ENCODE assay signal across 8 mouse cellular contexts in genomic region chr3:152259409-152259808, GRCm38 (mm10). TPM values are rescaled to one million over a fixed set of nuclear protein-coding genes. Genes with fewer than 3 reads are reported as not detected.
DNase-seq lines count a peak whose midpoint lies in the region; ATAC-seq lines count a peak whose summit lies in the region.
"Not testable (repeated sequence)": the region's sequence is repeated elsewhere in the genome, so short reads cannot be mapped to it uniquely, and the experiment has no call there.

No protein-coding gene starts in this region.

- H3K4me1 ChIP-seq in hindbrain, embryonic 10.5 days (replicated peaks), result peaks cover 21% of the 10 kb centered on the region
- peaks cover 14% of the 10 kb centered on the region for H3K4me1 ChIP-seq in lung, embryonic 16.5 days (replicated peaks; ENCODE audit: control insufficient read depth, insufficient read depth, low read length)

- ATAC-seq in lung, embryonic 16.5 days (ENCODE audit: low read depth), result peak; percentile 60

- H3K27ac ChIP-seq in hindbrain, embryonic 10.5 days; lung, embryonic 16.5 days (ENCODE audit: low read length): not testable (repeated sequence)

- not testable (repeated sequence) for H3K9me3 ChIP-seq in hindbrain, embryonic 10.5 days; lung, embryonic 16.5 days (ENCODE audit: control insufficient read depth, low read length)

- not testable (repeated sequence) for H3K4me2 ChIP-seq in lung, embryonic 16.5 days (ENCODE audit: low read depth, low read length)

- peak; percentile 75 for DNase-seq in MN1 (ENCODE audit: low spot score)
- peak; percentile 48 for DNase-seq in cerebellum, adult 8-10 months
- DNase-seq in frontal cortex, postnatal 10 days (ENCODE audit: low spot score in 2 of 2), result peak; percentile 35 to 67
- DNase-seq in hindbrain, embryonic 10.5 days (ENCODE audit: low spot score), result peak; percentile 84
- DNase-seq in layer of hippocampus, adult 8-10 months (ENCODE audit: low spot score in 2 of 2), result peak; percentile 40 to 82
- DNase-seq in retina, embryonic 14.5 days (ENCODE audit: low spot score), result peak; percentile 88
- peak; percentile 49 to 59 for DNase-seq in thymus, postnatal 36 days

- H3K36me3 ChIP-seq in hindbrain, embryonic 10.5 days; lung, embryonic 16.5 days (ENCODE audit: control insufficient read depth, insufficient read depth, low read length): not testable (repeated sequence)

- not testable (repeated sequence) for H3K4me3 ChIP-seq in hindbrain, embryonic 10.5 days; lung, embryonic 16.5 days (ENCODE audit: low read length)

- H3K9ac ChIP-seq in lung, embryonic 16.5 days (ENCODE audit: low read length), result not testable (repeated sequence)

- WGBS in hindbrain, embryonic 10.5 days, result 46% methylated on average over 9 of the region's 9 CpGs
- 25% methylated on average over 8 of the region's 9 CpGs for WGBS in lung, embryonic 16.5 days

- peaks cover 36% of the 10 kb centered on the region for H3K27me3 ChIP-seq in hindbrain, embryonic 10.5 days (ENCODE audit: insufficient read depth, poor library complexity, severe bottlenecking)
- H3K27me3 ChIP-seq in lung, embryonic 16.5 days (ENCODE audit: control insufficient read depth, insufficient read depth, low read depth, low read length), result not testable (repeated sequence)

RNA-seq across cellular contexts. Expression of gene Nexn, which starts 6.7 kb away (rescaled TPM):
- 2.8 and 5.2 TPM in 2 replicates for polyA plus RNA-seq in hindbrain, embryonic 10.5 days (2016; fragmentation: Nextera tagmentation; extraction: Ambion mirVana)
- total RNA-seq in layer of hippocampus, adult 8-10 months (2022), result 1 to 10 TPM in 2 of 4 experiments, under 1 TPM in 2; 0.65 to 2.9 (median 1.3) TPM
- polyA plus RNA-seq in lung, embryonic 16.5 days (2015; fragmentation: Nextera tagmentation; extraction: Ambion mirVana), result 64.1 and 79.2 TPM in 2 replicates

RNA-seq across cellular contexts. Expression of gene Fubp1, which starts 49.2 kb away (rescaled TPM):
- 321 and 408 TPM in 2 replicates for polyA plus RNA-seq in hindbrain, embryonic 10.5 days (2016; fragmentation: Nextera tagmentation; extraction: Ambion mirVana)
- 100 to 1,000 TPM; 114 to 141 (median 131) TPM for total RNA-seq in layer of hippocampus, adult 8-10 months (2022)
- polyA plus RNA-seq in lung, embryonic 16.5 days (2015; fragmentation: Nextera tagmentation; extraction: Ambion mirVana), result 231 and 251 TPM in 2 replicates

RNA-seq across cellular contexts. Expression of gene Dnajb4, which starts 49.3 kb away (rescaled TPM):
- polyA plus RNA-seq in hindbrain, embryonic 10.5 days (2016; fragmentation: Nextera tagmentation; extraction: Ambion mirVana), result 19.9 and 21.2 TPM in 2 replicates
- 10 to 100 TPM; 51.8 to 78.7 (median 62.1) TPM for total RNA-seq in layer of hippocampus, adult 8-10 months (2022)
- polyA plus RNA-seq in lung, embryonic 16.5 days (2015; fragmentation: Nextera tagmentation; extraction: Ambion mirVana), result 44.0 and 44.8 TPM in 2 replicates

Comparison
In these comparisons a context has a peak if more than half of its experiments do, and no peak if none do; other contexts are left out.
1. RNA of gene Nexn, which starts 6.7 kb away (polyA plus RNA-seq): 64.1 to 79.2 TPM in lung, embryonic 16.5 days; 2.8 to 5.2 TPM in hindbrain, embryonic 10.5 days; every median in the first group is over 10 times any median in the second.
2. Peak in every context shown above with its lines, with median percentiles within 50 percentile points of each other: DNase-seq.